Mouse (Mus musculus): ENCODE measurements around the gene Kcnk13.

The Kcnk13 gene

GRCm38 (mm10) chr12:99964301-99965202 is at the start of gene Kcnk13:
Gene Kcnk13, plus strand, starts transcription at chr12:99964499.
- DNase-seq (ENCODE audit: low spot score) = peak; percentile 39

GRCm38 (mm10) chr12:99917800-99918427 is 46.4 kb upstream of the Kcnk13 start:
- DNase-seq (ENCODE audit: low spot score) = no peak

- no peak for DNase-seq (ENCODE audit: low spot score)
Measured at GRCm38 (mm10) chr12:99919636-99920035, 44.7 kb upstream of the Kcnk13 start.

GRCm38 (mm10) chr12:99921045-99921444 is 43.3 kb upstream of the Kcnk13 start:
- DNase-seq (ENCODE audit: low spot score) = no peak

- no peak for DNase-seq (ENCODE audit: low spot score)
Measured at GRCm38 (mm10) chr12:99923131-99923606, 41.1 kb upstream of the Kcnk13 start.

GRCm38 (mm10) chr12:99923703-99924102 is 40.6 kb upstream of the Kcnk13 start:
- DNase-seq (ENCODE audit: low spot score) = no peak

- DNase-seq (ENCODE audit: low spot score) = no peak
Measured at GRCm38 (mm10) chr12:99928311-99928710, 36.0 kb upstream of the Kcnk13 start.

- DNase-seq (ENCODE audit: low spot score) = no peak
Measured at GRCm38 (mm10) chr12:99929160-99929559, 35.1 kb upstream of the Kcnk13 start.

GRCm38 (mm10) chr12:99932245-99932644 is 32.1 kb upstream of the Kcnk13 start:
- DNase-seq (ENCODE audit: low spot score) = no peak

GRCm38 (mm10) chr12:99933630-99934029 is 30.7 kb upstream of the Kcnk13 start:
- DNase-seq (ENCODE audit: low spot score) = no peak

GRCm38 (mm10) chr12:99935403-99935802 is 28.9 kb upstream of the Kcnk13 start:
- no peak for DNase-seq (ENCODE audit: low spot score)

- DNase-seq (ENCODE audit: low spot score) = no peak
Measured at GRCm38 (mm10) chr12:99938476-99938875, 25.8 kb upstream of the Kcnk13 start.

GRCm38 (mm10) chr12:99939179-99939578 is 25.1 kb upstream of the Kcnk13 start:
- no peak for DNase-seq (ENCODE audit: low spot score)

- DNase-seq (ENCODE audit: low spot score) = no peak
Measured at GRCm38 (mm10) chr12:99940704-99941103, 23.6 kb upstream of the Kcnk13 start.

- no peak for DNase-seq (ENCODE audit: low spot score)
Measured at GRCm38 (mm10) chr12:99942441-99942840, 21.9 kb upstream of the Kcnk13 start.

GRCm38 (mm10) chr12:99952928-99953327 is 11.4 kb upstream of the Kcnk13 start:
- no peak for DNase-seq (ENCODE audit: low spot score)

GRCm38 (mm10) chr12:99956411-99956810 is 7.9 kb upstream of the Kcnk13 start:
- DNase-seq (ENCODE audit: low spot score) = no peak

GRCm38 (mm10) chr12:99958068-99959060 is 5.9 kb upstream of the Kcnk13 start:
- no peak for DNase-seq (ENCODE audit: low spot score)

- DNase-seq (ENCODE audit: low spot score) = no peak
Measured at GRCm38 (mm10) chr12:99959291-99959690, 5.0 kb upstream of the Kcnk13 start.

GRCm38 (mm10) chr12:99959930-99960329 is 4.4 kb upstream of the Kcnk13 start:
- DNase-seq (ENCODE audit: low spot score) = no peak

- no peak for DNase-seq (ENCODE audit: low spot score)
Measured at GRCm38 (mm10) chr12:99960675-99961074, 3.6 kb upstream of the Kcnk13 start.

Measured in yolk sac, embryonic 10.5 days (tissue).